Mouse (Mus musculus): Measurements from ENCODE around the gene Supt5.

The Supt5 gene

GRCm38 (mm10) chr7:28301616-28302433, 36.7 kb downstream of the Supt5 start, which contains the start of gene Dll3:
Gene Dll3, minus strand, starts transcription at chr7:28302238.
- peak; percentile 42 for DNase-seq (ENCODE audit: low read depth)

- DNase-seq (ENCODE audit: low read depth), result peak; percentile 74
Measured at GRCm38 (mm10) chr7:28298837-28299625, 39.5 kb downstream of the Supt5 start.

GRCm38 (mm10) chr7:28294481-28294880, 44.1 kb downstream of the Supt5 start:
- no peak for DNase-seq (ENCODE audit: low read depth)

- no peak for DNase-seq (ENCODE audit: low read depth)
Measured at GRCm38 (mm10) chr7:28290638-28291590, 47.6 kb downstream of the Supt5 start, which contains the start of gene Selenov. Gene Selenov, minus strand, starts transcription at chr7:28291186.

GRCm38 (mm10) chr7:28290165-28290564, 48.4 kb downstream of the Supt5 start:
- no peak for DNase-seq (ENCODE audit: low read depth)

GRCm38 (mm10) chr7:28280630-28281029, 57.9 kb downstream of the Supt5 start:
- DNase-seq (ENCODE audit: low read depth), result no peak

GRCm38 (mm10) chr7:28278279-28278652, 60.3 kb downstream of the Supt5 start:
- no peak for DNase-seq (ENCODE audit: low read depth)

GRCm38 (mm10) chr7:28277615-28278278, 60.8 kb downstream of the Supt5 start, which contains the start of gene Eid2b:
Gene Eid2b, plus strand, starts transcription at chr7:28277739.
- DNase-seq (ENCODE audit: low read depth), result peak; percentile 86

- DNase-seq (ENCODE audit: low read depth), result no peak
Measured at GRCm38 (mm10) chr7:28277237-28277614, 61.3 kb downstream of the Supt5 start.

GRCm38 (mm10) chr7:28271761-28272160, 66.8 kb downstream of the Supt5 start:
- DNase-seq (ENCODE audit: low read depth), result no peak

GRCm38 (mm10) chr7:28269355-28269754, 69.2 kb downstream of the Supt5 start:
- no peak for DNase-seq (ENCODE audit: low read depth)

- DNase-seq (ENCODE audit: low read depth), result no peak
Measured at GRCm38 (mm10) chr7:28268576-28268975, 70.0 kb downstream of the Supt5 start.

GRCm38 (mm10) chr7:28268042-28268531, 70.5 kb downstream of the Supt5 start:
- DNase-seq (ENCODE audit: low read depth), result no peak

- peak; percentile 49 for DNase-seq (ENCODE audit: low read depth)
Measured at GRCm38 (mm10) chr7:28267129-28268041, 71.2 kb downstream of the Supt5 start, which contains the start of gene Eid2. Gene Eid2, plus strand, starts transcription at chr7:28267881.

GRCm38 (mm10) chr7:28265391-28265790, 73.2 kb downstream of the Supt5 start:
- DNase-seq (ENCODE audit: low read depth), result no peak
